Mouse (Mus musculus): ENCODE measurements at regions not wholly inside any gene's neighbourhood (a gene's known extent, or its start where the extent isn't known, plus 50 kb on each side); places are given as distances from the start of the nearest gene placed in this dataset.

- Histone ChIP-seq H3K27ac (ENCODE audit: insufficient read depth, low read length) (no peak overlapping the region), H3K4me1 (ENCODE audit: control insufficient read depth, insufficient read depth, low read length) (peaks cover 2% of the 10 kb centered on the region; the same call in 1 of the 2 replicates), H3K4me3 (ENCODE audit: insufficient read depth, low read length) (no peak overlapping the region)
- TF ChIP-seq POLR2A (IDR thresholded peaks at IDR 0.05; ENCODE audit: low read depth, low read length): no peak
- no peak for TF ChIP-seq CTCF (IDR thresholded peaks at IDR 0.05; ENCODE audit: borderline replicate concordance, insufficient read depth, low read length)
Observed at GRCm38 (mm10) chr4:66622650-66623394, 204.6 kb upstream of the Tlr4 start.

GRCm38 (mm10) chr4:66618811-66619440 lies 208.5 kb upstream of the Tlr4 start:
- Histone ChIP-seq H3K27ac (ENCODE audit: insufficient read depth, low read length) (peak overlapping the region; percentile 65), H3K4me1 (ENCODE audit: control insufficient read depth, insufficient read depth, low read length) (peaks cover 6% of the 10 kb centered on the region; the same call in 1 of the 2 replicates), H3K4me3 (ENCODE audit: insufficient read depth, low read length) (no peak overlapping the region)
- TF ChIP-seq CTCF (IDR thresholded peaks at IDR 0.05; ENCODE audit: borderline replicate concordance, insufficient read depth, low read length) (no peak), POLR2A (IDR thresholded peaks at IDR 0.05; ENCODE audit: low read depth, low read length) (no peak)

GRCm38 (mm10) chr4:66617743-66618736 lies 209.3 kb upstream of the Tlr4 start:
- Histone ChIP-seq H3K4me3 (ENCODE audit: insufficient read depth, low read length) (no peak overlapping the region), H3K4me1 (ENCODE audit: control insufficient read depth, insufficient read depth, low read length) (peaks cover 6% of the 10 kb centered on the region; the same call in 1 of the 2 replicates), H3K27ac (ENCODE audit: insufficient read depth, low read length) (peak overlapping the region; percentile 44; the same call in 1 of the 2 replicates)
- TF ChIP-seq CTCF (IDR thresholded peaks at IDR 0.05; ENCODE audit: borderline replicate concordance, insufficient read depth, low read length): no peak
- no peak for TF ChIP-seq POLR2A (IDR thresholded peaks at IDR 0.05; ENCODE audit: low read depth, low read length)

- Histone ChIP-seq H3K27ac (ENCODE audit: insufficient read depth, low read length) (peak overlapping the region; percentile 44; the same call in 1 of the 2 replicates), H3K4me1 (ENCODE audit: control insufficient read depth, insufficient read depth, low read length) (peaks cover 6% of the 10 kb centered on the region; the same call in 1 of the 2 replicates), H3K4me3 (ENCODE audit: insufficient read depth, low read length) (no peak overlapping the region)
- TF ChIP-seq POLR2A (IDR thresholded peaks at IDR 0.05; ENCODE audit: low read depth, low read length) (no peak), CTCF (IDR thresholded peaks at IDR 0.05; ENCODE audit: borderline replicate concordance, insufficient read depth, low read length) (no peak)
Observed at GRCm38 (mm10) chr4:66617101-66617500, 210.3 kb upstream of the Tlr4 start.

GRCm38 (mm10) chr4:66604849-66605248 lies 200.4 kb upstream of the Astn2 start:
- TF ChIP-seq POLR2A (IDR thresholded peaks at IDR 0.05; ENCODE audit: low read depth, low read length) (no peak), CTCF (IDR thresholded peaks at IDR 0.05; ENCODE audit: borderline replicate concordance, insufficient read depth, low read length) (no peak)
- Histone ChIP-seq H3K27ac (ENCODE audit: insufficient read depth, low read length) (no peak overlapping the region), H3K4me3 (ENCODE audit: insufficient read depth, low read length) (no peak overlapping the region), H3K4me1 (ENCODE audit: control insufficient read depth, insufficient read depth, low read length) (no peaks in the 10 kb centered on the region)

GRCm38 (mm10) chr4:66598737-66599136 lies 194.3 kb upstream of the Astn2 start:
- TF ChIP-seq POLR2A (IDR thresholded peaks at IDR 0.05; ENCODE audit: low read depth, low read length) (no peak), CTCF (IDR thresholded peaks at IDR 0.05; ENCODE audit: borderline replicate concordance, insufficient read depth, low read length) (no peak)
- Histone ChIP-seq H3K4me1 (ENCODE audit: control insufficient read depth, insufficient read depth, low read length) (no peaks in the 10 kb centered on the region), H3K27ac (ENCODE audit: insufficient read depth, low read length) (no peak overlapping the region), H3K4me3 (ENCODE audit: insufficient read depth, low read length) (no peak overlapping the region)

GRCm38 (mm10) chr4:66586647-66587046 lies 182.2 kb upstream of the Astn2 start:
- no peak for TF ChIP-seq CTCF (IDR thresholded peaks at IDR 0.05; ENCODE audit: borderline replicate concordance, insufficient read depth, low read length)
- TF ChIP-seq POLR2A (IDR thresholded peaks at IDR 0.05; ENCODE audit: low read depth, low read length): no peak
- Histone ChIP-seq H3K27ac (ENCODE audit: insufficient read depth, low read length) (no peak overlapping the region), H3K4me1 (ENCODE audit: control insufficient read depth, insufficient read depth, low read length) (no peaks in the 10 kb centered on the region), H3K4me3 (ENCODE audit: insufficient read depth, low read length) (no peak overlapping the region)

GRCm38 (mm10) chr4:66586166-66586565 lies 181.8 kb upstream of the Astn2 start:
- Histone ChIP-seq H3K27ac (ENCODE audit: insufficient read depth, low read length) (no peak overlapping the region), H3K4me3 (ENCODE audit: insufficient read depth, low read length) (no peak overlapping the region), H3K4me1 (ENCODE audit: control insufficient read depth, insufficient read depth, low read length) (no peaks in the 10 kb centered on the region)
- TF ChIP-seq POLR2A (IDR thresholded peaks at IDR 0.05; ENCODE audit: low read depth, low read length) (no peak), CTCF (IDR thresholded peaks at IDR 0.05; ENCODE audit: borderline replicate concordance, insufficient read depth, low read length) (no peak)

GRCm38 (mm10) chr4:66556936-66557335 lies 152.5 kb upstream of the Astn2 start:
- Histone ChIP-seq H3K27ac (ENCODE audit: insufficient read depth, low read length) (no peak overlapping the region), H3K4me1 (ENCODE audit: control insufficient read depth, insufficient read depth, low read length) (no peaks in the 10 kb centered on the region), H3K4me3 (ENCODE audit: insufficient read depth, low read length) (no peak overlapping the region)
- no peak for TF ChIP-seq POLR2A (IDR thresholded peaks at IDR 0.05; ENCODE audit: low read depth, low read length)
- TF ChIP-seq CTCF (IDR thresholded peaks at IDR 0.05; ENCODE audit: borderline replicate concordance, insufficient read depth, low read length): no peak
